Mouse (Mus musculus) right cerebral cortex, postnatal 4 days (tissue): ENCODE data around the gene Hdac6.

ENCODE experiments used
- DNase-seq: peaks from one replicate; pipeline ENCODE4 v3.0.0-alpha.2; 2022

Gene Hdac6

GRCm38 (mm10) chrX:7947108-7947899, at the start of gene Hdac6:
TSS of gene Hdac6 (minus strand) at chrX:7947889.
- DNase-seq: no peak

GRCm38 (mm10) chrX:7993068-7993735, 45.5 kb upstream of the Hdac6 start:
- DNase-seq: no peak

GRCm38 (mm10) chrX:7992379-7993067, 44.8 kb upstream of the Hdac6 start:
- no peak for DNase-seq

GRCm38 (mm10) chrX:7981368-7981767, 33.7 kb upstream of the Hdac6 start:
- DNase-seq: no peak

GRCm38 (mm10) chrX:7977892-7978291, 30.2 kb upstream of the Hdac6 start, which contains the start of gene Gata1:
TSS of gene Gata1 (minus strand) at chrX:7978071.
- DNase-seq: no peak

- DNase-seq: no peak
Observed at GRCm38 (mm10) chrX:7971292-7971691, 23.6 kb upstream of the Hdac6 start.

- no peak for DNase-seq
Observed at GRCm38 (mm10) chrX:7968899-7969298, 21.2 kb upstream of the Hdac6 start.

GRCm38 (mm10) chrX:7968226-7968625, 20.5 kb upstream of the Hdac6 start:
- no peak for DNase-seq

- no peak for DNase-seq
Observed at GRCm38 (mm10) chrX:7967596-7968201, 20.0 kb upstream of the Hdac6 start.

- no peak for DNase-seq
Observed at GRCm38 (mm10) chrX:7966161-7966560, 18.5 kb upstream of the Hdac6 start.

GRCm38 (mm10) chrX:7963829-7964626, 16.3 kb upstream of the Hdac6 start:
- no peak for DNase-seq

GRCm38 (mm10) chrX:7958868-7959267, 11.2 kb upstream of the Hdac6 start:
- DNase-seq: no peak

- no peak for DNase-seq
Observed at GRCm38 (mm10) chrX:7950091-7950490, 2.4 kb upstream of the Hdac6 start.

- DNase-seq: peak; percentile 84
Observed at GRCm38 (mm10) chrX:7947900-7948492, 307 bp upstream of the Hdac6 start.

GRCm38 (mm10) chrX:7945618-7946017, 2.1 kb downstream of the Hdac6 start:
- DNase-seq: no peak

- no peak for DNase-seq
Observed at GRCm38 (mm10) chrX:7937667-7938066, 10.0 kb downstream of the Hdac6 start.

GRCm38 (mm10) chrX:7936874-7937273, 10.8 kb downstream of the Hdac6 start:
- DNase-seq: no peak

GRCm38 (mm10) chrX:7928270-7928790, 19.4 kb downstream of the Hdac6 start, which contains the start of gene Eras:
TSS of gene Eras (minus strand) at chrX:7928607.
- DNase-seq: no peak

- DNase-seq: no peak
Observed at GRCm38 (mm10) chrX:7927116-7927515, 20.6 kb downstream of the Hdac6 start.

GRCm38 (mm10) chrX:7926266-7926665, 21.4 kb downstream of the Hdac6 start:
- DNase-seq: no peak

- peak; percentile 10 for DNase-seq
Observed at GRCm38 (mm10) chrX:7922032-7922431, 25.7 kb downstream of the Hdac6 start.
